Mouse (Mus musculus): ENCODE measurements around the gene Gm3591.
"Not testable (repeated sequence)": the region's sequence is repeated elsewhere in the genome, so short reads cannot be mapped to it uniquely, and the experiment has no call there.

The Gm3591 gene

GRCm38 (mm10) chr14:6412382-6412781 is at the start of gene Gm3591:
Gene Gm3591 (minus strand): TSS chr14:6412482.
- not testable (repeated sequence) for DNase-seq

DNA sequence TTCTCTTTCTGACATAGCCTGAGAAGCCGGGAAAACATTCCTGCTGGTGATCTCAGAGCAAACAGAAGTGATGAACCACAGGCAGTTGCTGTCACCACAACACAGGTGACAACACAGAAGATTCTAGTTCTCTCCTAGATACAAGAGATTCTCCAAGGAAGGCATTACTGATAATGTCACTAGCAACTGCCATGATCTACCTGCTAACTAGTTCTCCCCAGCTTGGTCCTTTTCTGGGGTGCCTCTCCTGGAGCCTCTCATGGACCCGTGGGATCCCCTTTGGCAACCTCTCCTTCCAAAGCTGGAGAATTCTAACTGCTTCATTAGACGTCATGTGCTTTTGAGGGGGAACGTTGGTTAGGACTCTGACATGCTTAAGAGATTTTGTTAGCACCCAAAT is 32.2 kb upstream of the Gm3591 start, which contains the start of gene Gm3594:
Gm3594 (minus strand) TSS at position 101 of the 400 bp plus-strand sequence.
- not testable (repeated sequence) for DNase-seq

GRCm38 (mm10) chr14:6440774-6441173 is 28.5 kb upstream of the Gm3591 start:
- not testable (repeated sequence) for DNase-seq

- peak in 1 of 2 experiments; percentile 17 for DNase-seq
These were observed 27.9 kb upstream of the Gm3591 start for GRCm38 (mm10) chr14:6440206-6440605.

DNA sequence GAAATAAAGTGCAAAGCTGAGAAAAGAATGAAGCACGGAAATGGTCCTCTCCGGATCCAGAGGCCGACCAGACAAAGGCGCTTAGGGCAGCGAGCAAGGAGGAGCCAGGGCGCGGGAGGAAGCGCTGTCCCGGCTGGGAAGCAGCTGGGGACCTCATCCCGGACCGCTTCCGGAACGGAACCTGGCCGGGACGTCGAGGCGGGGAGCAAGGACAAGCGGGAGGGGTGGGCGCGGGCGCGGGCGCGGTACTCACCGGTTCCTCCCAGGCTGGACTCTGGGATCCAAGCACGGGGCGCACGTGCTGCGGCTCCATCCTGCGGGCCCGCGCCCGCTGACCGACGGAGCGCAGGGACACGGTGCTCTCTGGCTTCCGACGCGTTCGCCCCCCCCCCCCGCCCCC is 14.5 kb upstream of the Gm3591 start:
- DNase-seq: peak; percentile 39 to 67

DNA sequence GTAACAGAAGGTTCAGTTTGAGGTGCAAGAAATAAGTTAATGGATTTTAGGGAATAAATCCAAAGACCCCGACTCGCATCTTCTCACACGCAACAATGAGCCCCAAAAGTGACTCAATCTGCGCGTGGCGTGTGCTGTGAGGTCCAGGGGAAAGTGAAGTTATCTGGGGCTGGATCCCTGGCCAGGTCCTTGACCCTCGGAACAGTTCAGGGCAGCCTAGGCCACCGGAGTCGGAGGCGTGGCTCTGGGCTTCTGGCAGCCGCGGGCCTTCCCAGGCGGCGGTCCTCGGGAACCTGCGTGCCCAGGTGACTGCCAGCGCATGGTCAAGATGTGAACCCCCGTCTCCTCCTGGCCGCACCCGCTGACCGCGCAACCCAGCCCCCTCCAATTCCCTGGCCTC is 14.1 kb upstream of the Gm3591 start:
- not testable (repeated sequence) for DNase-seq

GRCm38 (mm10) chr14:6390219-6390618 is 22.1 kb downstream of the Gm3591 start, which contains the start of gene Gm16440:
Gene Gm16440 (minus strand): TSS chr14:6390319.
- not testable (repeated sequence) for DNase-seq

All from lung, postnatal 4 days (tissue).